Mouse (Mus musculus): ENCODE data around the gene Zg16. TPM values are rescaled to one million over a fixed set of nuclear protein-coding genes. Genes with fewer than 3 reads are reported as not detected.

The Zg16 gene
- total RNA-seq, 1 experiment from 2014 or later: not detected

DNA sequence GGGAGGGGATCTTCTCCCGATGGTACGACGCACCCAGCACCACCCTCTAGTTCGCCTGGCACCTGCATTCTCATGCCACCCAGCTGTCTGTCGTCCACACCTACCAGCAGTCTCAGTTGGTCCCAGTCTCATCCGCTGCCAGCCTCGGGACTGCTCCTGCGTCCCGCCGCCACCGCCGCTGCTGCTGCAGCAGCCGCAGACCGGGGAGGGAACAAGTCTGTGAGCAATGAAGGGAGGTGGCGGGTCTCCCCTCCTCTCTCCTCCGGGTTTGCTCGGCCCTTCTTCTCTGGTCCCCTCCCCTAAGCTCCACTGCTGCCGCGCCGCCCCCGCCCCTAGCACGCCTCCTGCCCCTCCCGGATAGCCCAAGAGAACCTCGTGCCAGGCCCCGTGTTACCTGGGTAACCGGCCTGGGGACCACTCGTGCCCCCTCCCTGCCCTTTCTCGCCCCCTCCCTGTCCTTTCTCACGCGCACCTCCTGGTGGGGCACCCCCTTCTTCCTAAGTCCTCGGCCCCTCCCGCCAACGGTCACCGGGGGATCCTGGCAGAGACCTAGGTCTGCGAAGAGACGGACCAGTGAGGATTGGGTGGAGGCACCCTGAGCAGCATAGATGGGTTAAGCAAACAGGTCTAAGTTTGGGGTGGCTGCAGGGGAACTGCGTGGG is 66.1 kb downstream of the Zg16 start, which contains the start of the genes Gm42742 and Prrt2:
Gene Gm42742, minus strand, starts transcription at position 197 of the 662 bp plus-strand sequence.
Gene Prrt2, minus strand, starts transcription at position 311 of the 662 bp plus-strand sequence.
- peak; percentile 78 for DNase-seq

- DNase-seq: no peak
These were observed 66.6 kb downstream of the Zg16 start for GRCm38 (mm10) chr7:127020491-127020890.

DNA sequence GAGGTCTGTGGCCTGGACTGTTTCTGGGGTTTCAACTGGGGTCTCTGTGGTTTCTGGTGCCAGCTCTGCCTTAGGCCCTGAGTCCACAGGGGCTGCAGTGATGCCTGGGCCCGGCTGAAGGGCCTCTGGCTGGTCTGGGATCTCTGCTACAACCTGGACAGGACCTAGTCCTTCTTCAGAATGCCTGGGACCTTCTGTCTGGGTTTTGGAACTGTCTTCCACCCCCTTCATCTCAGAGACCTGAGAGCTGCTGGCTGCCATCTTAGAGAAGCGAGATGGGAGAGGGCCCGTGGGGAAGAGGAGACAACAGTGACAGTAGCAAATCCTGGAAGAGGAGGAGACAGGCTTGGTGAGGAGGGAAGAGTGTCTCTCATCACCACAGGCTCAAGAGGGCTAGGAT is 67.1 kb downstream of the Zg16 start:
- no peak for DNase-seq

DNA sequence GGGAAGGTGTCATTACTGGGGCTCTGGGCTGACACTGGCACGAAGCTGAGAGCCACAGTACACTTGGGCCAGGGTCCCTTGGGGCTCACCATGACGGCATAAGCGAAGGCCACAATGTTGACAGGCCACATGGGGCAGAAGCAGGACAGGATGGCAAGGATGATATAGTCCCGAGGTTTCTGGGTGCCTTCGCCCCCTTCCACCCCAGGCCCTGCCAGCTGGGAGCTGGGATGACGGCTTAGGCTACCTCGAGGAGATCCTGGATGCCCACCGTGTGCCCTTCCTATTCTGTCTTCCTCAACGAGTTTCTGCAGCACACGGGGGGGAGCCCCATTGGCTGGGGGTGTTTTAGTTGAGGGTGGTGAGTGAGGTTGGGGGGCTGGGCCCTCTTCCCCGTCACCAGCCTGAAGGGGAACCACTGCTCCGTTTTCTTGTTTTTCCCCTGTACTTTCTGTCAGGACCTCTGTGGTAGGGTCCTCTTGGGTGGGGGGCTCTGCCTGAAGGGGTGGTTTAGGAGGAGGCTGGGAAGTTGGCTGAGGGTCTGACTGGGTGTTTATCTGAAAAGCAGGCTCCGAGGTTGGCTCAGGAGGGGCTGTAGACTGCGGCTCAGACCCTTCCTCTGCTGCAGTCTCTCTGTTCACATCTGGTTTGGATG is 67.7 kb downstream of the Zg16 start:
- no peak for DNase-seq

DNA sequence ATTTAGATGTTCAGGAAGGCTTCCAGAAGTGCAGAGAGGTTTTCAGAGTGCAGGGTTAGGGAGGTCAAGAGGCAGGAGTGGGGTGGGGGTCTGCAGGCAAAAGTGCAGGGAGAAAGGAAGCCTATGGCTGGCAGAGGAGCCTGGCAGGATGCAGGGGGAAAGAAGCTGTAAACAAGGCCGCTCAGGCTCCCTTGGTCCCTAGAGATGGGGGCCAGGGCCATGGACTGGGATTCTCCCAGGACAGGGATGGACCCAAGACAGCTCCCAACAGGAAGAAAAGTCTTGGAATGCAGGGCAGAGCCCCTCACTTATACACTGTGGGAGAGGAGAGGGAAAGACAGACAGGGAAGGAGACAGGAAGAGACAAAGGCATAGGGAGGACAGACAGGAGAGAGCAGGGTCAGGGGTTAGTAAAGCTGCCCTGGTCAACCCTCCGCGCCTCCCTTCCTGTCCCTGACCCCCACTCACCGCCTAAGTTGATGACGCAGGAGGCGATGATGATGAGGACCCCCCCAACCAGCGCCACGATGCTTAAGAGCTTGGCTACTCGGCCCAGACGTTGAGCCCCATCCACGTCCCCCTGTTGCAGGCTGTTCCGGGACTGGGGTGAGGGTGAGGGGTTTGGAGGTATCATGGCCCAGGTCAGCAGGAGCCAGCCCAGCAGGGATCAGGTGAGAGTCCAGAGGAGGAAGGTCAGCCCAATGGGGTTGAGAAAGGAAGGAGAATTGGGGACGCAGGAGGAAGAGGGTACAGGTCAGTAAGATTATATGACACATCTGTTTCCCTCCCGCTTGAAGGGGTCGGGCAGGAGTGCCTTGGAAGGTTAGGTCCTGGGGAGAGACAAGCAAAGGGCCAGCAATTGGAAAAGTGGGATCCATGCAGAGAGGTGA is 68.5 kb downstream of the Zg16 start:
- no peak for DNase-seq

- no peak for DNase-seq
These were observed 69.2 kb downstream of the Zg16 start for GRCm38 (mm10) chr7:127017950-127018345.

- DNase-seq: peak; percentile 98
These were observed 69.9 kb downstream of the Zg16 start, which contains the start of gene Pagr1a for GRCm38 (mm10) chr7:127016971-127017949. Gene Pagr1a, minus strand, starts transcription at chr7:127017352.

- DNase-seq: peak; percentile 79
These were observed 70.6 kb downstream of the Zg16 start for GRCm38 (mm10) chr7:127016486-127016938.

DNA sequence TGATC is 70.8 kb downstream of the Zg16 start, which contains the start of gene Pagr1b:
Gene Pagr1b, minus strand, starts transcription at position 4 of the 5 bp plus-strand sequence.
- no peak for DNase-seq

- peak; percentile 69 for DNase-seq
These were observed 71.0 kb downstream of the Zg16 start for GRCm38 (mm10) chr7:127016081-127016480.

GRCm38 (mm10) chr7:127014993-127015392 is 72.1 kb downstream of the Zg16 start:
- DNase-seq: no peak

DNA sequence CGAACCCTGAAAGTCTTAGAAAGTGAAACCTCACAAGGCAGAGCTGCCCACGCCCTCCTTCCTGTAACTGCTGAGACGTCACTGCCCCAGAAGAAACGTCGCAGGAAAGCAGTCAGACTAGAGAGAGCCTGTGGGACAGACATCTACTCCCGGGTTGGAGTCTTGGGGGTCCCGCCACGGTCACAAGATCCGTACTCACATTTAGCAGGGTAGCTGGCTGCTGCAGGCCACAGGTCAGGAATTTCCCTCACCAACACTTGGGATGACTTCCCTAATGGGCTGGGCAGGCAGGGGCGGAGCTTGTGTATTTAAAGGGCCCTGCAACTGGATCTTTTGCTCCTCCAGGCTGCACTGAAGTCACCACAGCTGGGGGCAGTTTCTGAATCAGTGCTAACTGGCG is 72.8 kb downstream of the Zg16 start, which contains the start of gene Mvp:
Gene Mvp, minus strand, starts transcription at position 302 of the 400 bp plus-strand sequence.
- DNase-seq: peak; percentile 86

GRCm38 (mm10) chr7:127013385-127013784 is 73.7 kb downstream of the Zg16 start:
- no peak for DNase-seq

- DNase-seq: no peak
These were observed 74.3 kb downstream of the Zg16 start for GRCm38 (mm10) chr7:127012845-127013244.

GRCm38 (mm10) chr7:127012374-127012773 is 74.8 kb downstream of the Zg16 start:
- no peak for DNase-seq

DNA sequence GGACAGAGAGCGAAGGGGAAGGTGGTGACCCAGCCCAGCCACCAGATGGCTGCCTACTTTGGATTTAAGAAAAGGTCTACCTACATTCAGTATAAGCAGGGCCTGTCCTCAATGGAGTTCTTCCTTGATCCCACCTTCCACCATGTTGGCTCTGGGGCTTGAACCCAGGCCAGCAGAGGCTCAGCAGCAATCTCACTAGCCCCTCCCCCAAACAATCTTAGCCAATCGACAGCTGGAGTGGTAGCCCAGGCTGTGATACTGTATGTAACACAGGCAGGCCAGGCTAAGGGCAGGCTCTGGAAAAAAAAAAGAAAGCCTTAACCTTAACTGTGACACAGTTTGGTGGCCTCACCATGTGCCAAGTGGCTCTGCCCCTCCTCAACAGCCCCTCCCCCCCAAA is 75.4 kb downstream of the Zg16 start:
- DNase-seq: no peak

GRCm38 (mm10) chr7:127011051-127011450 is 76.1 kb downstream of the Zg16 start:
- no peak for DNase-seq

DNA sequence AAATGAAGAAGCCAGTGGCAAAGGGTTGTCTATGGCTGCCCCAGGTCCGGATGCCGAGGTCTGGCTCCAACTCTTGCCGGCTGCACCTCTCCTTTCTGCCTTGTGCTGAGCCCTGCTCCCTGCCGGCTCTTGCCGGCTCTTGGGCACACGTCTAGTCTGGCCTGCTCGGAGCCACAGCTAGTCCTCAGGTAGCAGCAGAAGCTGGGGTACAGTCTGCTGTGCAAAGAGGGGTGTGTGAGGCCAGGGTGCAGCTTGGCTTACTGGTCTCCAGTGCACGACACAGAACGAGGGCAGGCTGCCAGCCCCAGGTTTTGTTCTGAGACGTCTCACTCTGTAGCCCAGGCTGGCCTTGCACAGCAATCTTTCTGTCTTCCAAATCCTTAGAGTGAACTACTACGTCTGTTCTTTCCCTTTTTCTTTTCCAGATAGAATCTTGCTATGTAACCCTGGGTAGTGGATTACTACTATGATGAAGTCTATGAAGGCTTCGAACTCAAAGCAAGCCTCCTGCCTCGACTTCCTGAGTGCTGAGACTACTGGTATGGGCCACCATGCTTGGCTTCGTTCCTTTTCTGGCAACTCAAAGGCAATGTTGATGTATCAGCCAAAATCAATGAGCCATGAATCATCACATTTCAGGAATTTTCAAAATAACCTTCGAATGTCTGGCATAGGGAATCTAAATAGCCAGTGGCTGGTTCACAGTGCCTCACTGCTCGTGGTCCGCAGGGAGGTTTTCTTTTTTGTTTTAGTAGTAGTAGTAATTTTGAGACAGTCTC is 77.6 kb downstream of the Zg16 start:
- no peak for DNase-seq

GRCm38 (mm10) chr7:127008239-127009019 is 78.7 kb downstream of the Zg16 start:
- peak; percentile 80 for DNase-seq

DNA sequence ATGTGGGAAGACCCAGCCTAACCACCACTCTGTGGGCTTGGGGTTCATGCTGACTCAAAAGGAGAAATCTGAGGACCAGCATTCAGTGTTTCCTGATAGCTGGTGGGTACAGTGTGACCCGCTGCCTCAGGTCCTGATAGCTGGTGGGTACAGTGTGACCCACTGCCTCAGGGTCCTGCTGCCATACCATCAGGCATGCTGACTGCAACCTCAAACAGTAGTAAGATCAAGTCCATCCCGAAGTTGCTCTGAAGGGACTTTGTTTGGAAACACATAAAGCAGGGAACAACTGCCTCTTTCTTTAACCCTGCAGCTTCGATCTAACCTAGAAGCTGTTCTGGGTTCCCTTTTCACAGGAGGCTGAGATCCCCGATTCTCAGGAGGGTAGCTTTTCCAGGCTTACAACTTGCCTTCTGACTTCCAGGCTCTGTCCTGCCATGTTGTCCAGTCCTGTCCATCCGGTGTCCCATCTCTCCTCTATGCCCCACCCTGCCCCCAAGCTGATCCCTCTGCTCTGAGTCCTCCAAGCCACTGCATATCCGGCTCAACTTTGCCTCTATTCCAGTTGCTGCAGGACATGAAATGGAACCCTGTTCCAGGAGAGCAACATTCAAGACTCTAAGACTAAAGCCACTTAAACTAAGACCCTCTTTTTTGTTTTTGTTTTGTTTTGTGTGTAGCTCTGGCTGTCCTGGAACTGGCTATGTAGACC is 79.7 kb downstream of the Zg16 start:
- no peak for DNase-seq

Data from adrenal gland, postnatal 14 days (tissue).